Mouse (Mus musculus) kidney, adult 18-20 months (tissue): ENCODE measurements around the gene Epha8.
A peak's percentile ranks its signal among the peaks of the same experiment; 100 is the strongest.

ENCODE experiments used
- DNase-seq: peaks from one replicate; pipeline ENCODE4 v3.0.0; 2021

Gene Epha8

GRCm38 (mm10) chr4:136956751-136957446, at the start of gene Epha8:
Epha8 (minus strand) TSS chr4:136956816.
- DNase-seq: no peak

GRCm38 (mm10) chr4:137001825-137002224, 45.2 kb upstream of the Epha8 start:
- DNase-seq: peak; percentile 38

- DNase-seq: no peak
Observed at GRCm38 (mm10) chr4:137001020-137001419, 44.4 kb upstream of the Epha8 start.

GRCm38 (mm10) chr4:136998371-136998770, 41.8 kb upstream of the Epha8 start:
- no peak for DNase-seq

- DNase-seq: no peak
Observed at GRCm38 (mm10) chr4:136997723-136998345, 41.2 kb upstream of the Epha8 start.

GRCm38 (mm10) chr4:136996933-136997332, 40.3 kb upstream of the Epha8 start:
- no peak for DNase-seq

GRCm38 (mm10) chr4:136995361-136995760, 38.7 kb upstream of the Epha8 start:
- no peak for DNase-seq

- no peak for DNase-seq
Observed at GRCm38 (mm10) chr4:136981993-136982695, 25.5 kb upstream of the Epha8 start.

GRCm38 (mm10) chr4:136981347-136981746, 24.7 kb upstream of the Epha8 start:
- DNase-seq: peak; percentile 69

- peak; percentile 24 for DNase-seq
Observed at GRCm38 (mm10) chr4:136980921-136981320, 24.3 kb upstream of the Epha8 start.

- DNase-seq: no peak
Observed at GRCm38 (mm10) chr4:136977244-136977643, 20.6 kb upstream of the Epha8 start.

- DNase-seq: peak; percentile 53
Observed at GRCm38 (mm10) chr4:136970939-136971338, 14.3 kb upstream of the Epha8 start.

- no peak for DNase-seq
Observed at GRCm38 (mm10) chr4:136969503-136970276, 13.1 kb upstream of the Epha8 start.

- DNase-seq: no peak
Observed at GRCm38 (mm10) chr4:136969096-136969495, 12.5 kb upstream of the Epha8 start.

- DNase-seq: no peak
Observed at GRCm38 (mm10) chr4:136967511-136967910, 10.9 kb upstream of the Epha8 start.

GRCm38 (mm10) chr4:136966493-136967390, 10.1 kb upstream of the Epha8 start:
- DNase-seq: no peak

GRCm38 (mm10) chr4:136964990-136965421, 8.4 kb upstream of the Epha8 start:
- DNase-seq: no peak

GRCm38 (mm10) chr4:136962447-136962846, 5.8 kb upstream of the Epha8 start:
- no peak for DNase-seq

- no peak for DNase-seq
Observed at GRCm38 (mm10) chr4:136961642-136962285, 5.1 kb upstream of the Epha8 start.

GRCm38 (mm10) chr4:136960581-136960980, 4.0 kb upstream of the Epha8 start:
- no peak for DNase-seq

- DNase-seq: no peak
Observed at GRCm38 (mm10) chr4:136960068-136960467, 3.5 kb upstream of the Epha8 start.
